Mouse (Mus musculus): Measurements from ENCODE around the gene Zranb1. TPM values are rescaled to one million over a fixed set of nuclear protein-coding genes. Genes with fewer than 3 reads are reported as not detected.
A peak's percentile ranks its signal among the peaks of the same experiment; 100 is the strongest.

Gene Zranb1
- total and polyA plus RNA-seq, 3 experiments: 17.4 to 18.5 TPM; not detected in 1

GRCm38 (mm10) chr7:132887019-132887804, 43.7 kb upstream of the Zranb1 start:
- no peak for DNase-seq (ENCODE audit: low read depth, low spot score)
- no peaks in the 10 kb centered on the region for H3K27me3 ChIP-seq (ENCODE audit: control insufficient read depth in 1 of 2, insufficient read depth in 2 of 2, low read length in 2 of 2)

DNA sequence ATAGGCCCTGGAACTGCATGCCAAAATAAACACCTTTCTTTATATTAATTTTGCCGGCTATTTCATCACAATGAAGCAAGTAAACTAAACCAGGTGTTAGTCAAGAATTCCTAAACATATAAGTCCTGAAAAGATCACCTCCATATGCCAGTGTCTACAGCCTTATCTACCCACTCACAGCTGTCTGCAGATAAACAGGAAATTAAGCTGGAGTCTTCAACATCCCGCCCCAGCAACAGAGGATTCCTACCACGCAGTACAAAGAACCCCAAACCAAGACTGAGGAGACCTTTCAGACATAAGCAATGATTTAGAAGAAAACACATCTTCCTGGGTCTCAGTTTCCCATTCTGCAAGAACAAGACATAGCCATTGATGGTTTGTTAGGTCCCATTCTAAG, 42.9 kb upstream of the Zranb1 start:
- Histone ChIP-seq H3K4me3 (ENCODE audit: control insufficient read depth in 1 of 2, insufficient read depth in 1 of 2, low read depth in 2 of 2, low read length in 2 of 2) (no peak overlapping the region), H3K9ac (ENCODE audit: control insufficient read depth, low read depth, low read length, poor library complexity, severe bottlenecking) (no peak overlapping the region), H3K79me2 (ENCODE audit: control insufficient read depth, insufficient read depth, low read length, poor library complexity) (no peaks in the 10 kb centered on the region), H3K9me3 (replicated peaks; ENCODE audit: insufficient read depth, low read length) (no peaks in the 10 kb centered on the region), H3K4me1 (ENCODE audit: control insufficient read depth in 1 of 2, insufficient read depth in 2 of 2, low read length in 2 of 2) (peaks cover 11 to 19% of the 10 kb centered on the region in 2 experiments), H3K27me3 (ENCODE audit: control insufficient read depth in 1 of 2, insufficient read depth in 2 of 2, low read length in 2 of 2) (no peaks in the 10 kb centered on the region), H3K36me3 (ENCODE audit: control insufficient read depth in 1 of 2, insufficient read depth in 2 of 2, low read length in 2 of 2) (peaks cover 6 to 9% of the 10 kb centered on the region in 2 experiments; a peak in 3 of 4 replicates), H3K27ac (ENCODE audit: control insufficient read depth, low read depth, low read length) (no peak overlapping the region)
- TF ChIP-seq NRF1 (IDR thresholded peaks at IDR 0.05; ENCODE audit: insufficient read depth, low read depth, low read length, poor library complexity, severe bottlenecking) (no peak), CHD1 (IDR thresholded peaks at IDR 0.05; ENCODE audit: low read depth, low read length) (no peak), E2F4 (IDR thresholded peaks at IDR 0.05; ENCODE audit: borderline replicate concordance, low read depth, low read length) (no peak), TAL1 (IDR thresholded peaks at IDR 0.05; ENCODE audit: low read length) (peak; percentile 75), CTCF (IDR thresholded peaks at IDR 0.05 in 2 of 3, conservative IDR thresholded peaks at IDR 0.05 in 1 of 3; ENCODE audit: control insufficient read depth in 1 of 3, insufficient read depth in 1 of 3, low read depth in 2 of 3, low read length in 3 of 3, poor library complexity in 1 of 3, severe bottlenecking in 1 of 3) (no peak), POLR2A (IDR thresholded peaks at IDR 0.05; ENCODE audit: control insufficient read depth in 1 of 2, insufficient read depth in 1 of 2, low read depth in 1 of 2, low read length in 2 of 2, poor library complexity in 1 of 2) (no peak), TCF12 (IDR thresholded peaks at IDR 0.05; ENCODE audit: low read depth, low read length) (peak; percentile 81), ELF1 (IDR thresholded peaks at IDR 0.05; ENCODE audit: low read depth, low read length) (0 out of 2 replicates have a peak, but pooled peaks have one; percentile 29), RAD21 (IDR thresholded peaks at IDR 0.05; ENCODE audit: low read depth, low read length) (no peak), BHLHE40 (IDR thresholded peaks at IDR 0.05; ENCODE audit: borderline replicate concordance, low read depth, low read length) (no peak), HCFC1 (IDR thresholded peaks at IDR 0.05; ENCODE audit: low read depth, low read length) (no peak), ZNF384 (IDR thresholded peaks at IDR 0.05; ENCODE audit: low read depth, low read length) (no peak), KAT2A (conservative IDR thresholded peaks at IDR 0.05; ENCODE audit: low read depth, low read length) (no peak), GATA1 (IDR thresholded peaks at IDR 0.05; ENCODE audit: low read depth, low read length) (peak; percentile 95), RCOR1 (IDR thresholded peaks at IDR 0.05; ENCODE audit: low read depth, low read length) (no peak), MAX (IDR thresholded peaks at IDR 0.05; ENCODE audit: low read length) (no peak), EP300 (IDR thresholded peaks at IDR 0.05; ENCODE audit: low read depth in 1 of 2, low read length in 2 of 2) (peak; percentile 55 to 69; a peak in 3 of 4 replicates), SIN3A (IDR thresholded peaks at IDR 0.05; ENCODE audit: low read length) (peak; percentile 77), UBTF (IDR thresholded peaks at IDR 0.05; ENCODE audit: borderline replicate concordance, insufficient read depth, low read depth, low read length) (no peak), ZC3H11A (IDR thresholded peaks at IDR 0.05; ENCODE audit: low read depth, low read length) (no peak), MYC (IDR thresholded peaks at IDR 0.05; ENCODE audit: low read depth, low read length) (no peak), ETS1 (IDR thresholded peaks at IDR 0.05; ENCODE audit: low read depth, low read length) (peak; percentile 91), USF1 (IDR thresholded peaks at IDR 0.05; ENCODE audit: low read depth, low read length) (no peak), CHD2 (IDR thresholded peaks at IDR 0.05; ENCODE audit: low read length) (no peak), POLR2AphosphoS2 (IDR thresholded peaks at IDR 0.05; ENCODE audit: low read length) (no peak), MAFK (IDR thresholded peaks at IDR 0.05; ENCODE audit: borderline replicate concordance, low read depth, low read length) (no peak)
- peak; percentile 57 for DNase-seq (ENCODE audit: low read depth, low spot score)

More at GRCm38 (mm10) chr7:132887019-132887804, 43.7 kb upstream of the Zranb1 start:
- Histone ChIP-seq H3K9me3 (replicated peaks; ENCODE audit: insufficient read depth, low read length) (no peaks in the 10 kb centered on the region), H3K36me3 (ENCODE audit: control insufficient read depth in 1 of 2, insufficient read depth in 2 of 2, low read length in 2 of 2) (peaks cover 6 to 9% of the 10 kb centered on the region in 2 experiments), H3K27ac (ENCODE audit: control insufficient read depth, low read depth, low read length) (no peak overlapping the region), H3K4me1 (ENCODE audit: control insufficient read depth in 1 of 2, insufficient read depth in 2 of 2, low read length in 2 of 2) (peaks cover 8 to 13% of the 10 kb centered on the region in 2 experiments), H3K79me2 (ENCODE audit: control insufficient read depth, insufficient read depth, low read length, poor library complexity) (no peaks in the 10 kb centered on the region), H3K4me3 (ENCODE audit: control insufficient read depth in 1 of 2, insufficient read depth in 1 of 2, low read depth in 2 of 2, low read length in 2 of 2) (no peak overlapping the region), H3K9ac (ENCODE audit: control insufficient read depth, low read depth, low read length, poor library complexity, severe bottlenecking) (no peak overlapping the region)
- no peak for TF ChIP-seq JUND (IDR thresholded peaks at IDR 0.05; ENCODE audit: low read depth, low read length)
- TF ChIP-seq MXI1 (IDR thresholded peaks at IDR 0.05; ENCODE audit: low read depth, low read length): no peak
- no peak for TF ChIP-seq USF1 (IDR thresholded peaks at IDR 0.05; ENCODE audit: low read depth, low read length)
- TF ChIP-seq GATA1 (IDR thresholded peaks at IDR 0.05; ENCODE audit: low read depth, low read length): no peak
- no peak for TF ChIP-seq GABPA (IDR thresholded peaks at IDR 0.05; ENCODE audit: low read depth, low read length)
- no peak for TF ChIP-seq POLR2AphosphoS2 (IDR thresholded peaks at IDR 0.05; ENCODE audit: low read length)
- TF ChIP-seq CTCF (IDR thresholded peaks at IDR 0.05 in 2 of 3, conservative IDR thresholded peaks at IDR 0.05 in 1 of 3; ENCODE audit: control insufficient read depth in 1 of 3, insufficient read depth in 1 of 3, low read depth in 2 of 3, low read length in 3 of 3, poor library complexity in 1 of 3, severe bottlenecking in 1 of 3): no peak
- no peak for TF ChIP-seq RCOR1 (IDR thresholded peaks at IDR 0.05; ENCODE audit: low read depth, low read length)
- no peak for TF ChIP-seq KAT2A (conservative IDR thresholded peaks at IDR 0.05; ENCODE audit: low read depth, low read length)
- TF ChIP-seq ZC3H11A (IDR thresholded peaks at IDR 0.05; ENCODE audit: low read depth, low read length): no peak
- TF ChIP-seq HCFC1 (IDR thresholded peaks at IDR 0.05; ENCODE audit: low read depth, low read length): no peak
